ENCODE assay signal across 17 mouse cellular contexts in genomic region chr15:78616973-78617372, GRCm38 (mm10).
"Had no signal": no experiment of that assay in that cellular context is flagged by ENCODE, and none has a peak within 500 bp of the region (broad histone marks: within the 10 kb centered on the region; RNA-seq: fewer than 3 reads in every experiment).

No protein-coding gene starts in this region.

- H3K27ac ChIP-seq: liver, embryonic 15.5 days; lung, embryonic 15.5 days; macrophage; midbrain, embryonic 13.5 days; midbrain, embryonic 15.5 days; neural tube, embryonic 12.5 days; stomach, embryonic 15.5 days; stomach, postnatal 0 days had no signal

- DNase-seq: liver, postnatal 0 days; lung, adult 2 months; lung, postnatal 14 days; lung, postnatal 36 days; right cerebral cortex, postnatal 14 days; thymus, postnatal 14 days; thymus, postnatal 36 days had no signal

- H3K4me3 ChIP-seq: liver, embryonic 15.5 days; lung, embryonic 15.5 days; megakaryocyte, embryonic 14.5 days; midbrain, embryonic 13.5 days; midbrain, embryonic 15.5 days; neural tube, embryonic 12.5 days; stomach, embryonic 15.5 days had no signal

- ATAC-seq: liver, postnatal 0 days; lung, postnatal 0 days; midbrain, embryonic 13.5 days; midbrain, embryonic 15.5 days had no signal
